Mouse (Mus musculus): ENCODE measurements at regions not wholly inside any gene's neighbourhood (a gene's known extent, or its start where the extent isn't known, plus 50 kb on each side); places are given as distances from the start of the nearest gene placed in this dataset.
A peak's percentile ranks its signal among the peaks of the same experiment; 100 is the strongest.

- DNase-seq (ENCODE audit: low spot score in 2 of 2) = no peak
Measured at GRCm38 (mm10) chr2:7840612-7841011, 331.2 kb upstream of the Celf2 start.

DNA sequence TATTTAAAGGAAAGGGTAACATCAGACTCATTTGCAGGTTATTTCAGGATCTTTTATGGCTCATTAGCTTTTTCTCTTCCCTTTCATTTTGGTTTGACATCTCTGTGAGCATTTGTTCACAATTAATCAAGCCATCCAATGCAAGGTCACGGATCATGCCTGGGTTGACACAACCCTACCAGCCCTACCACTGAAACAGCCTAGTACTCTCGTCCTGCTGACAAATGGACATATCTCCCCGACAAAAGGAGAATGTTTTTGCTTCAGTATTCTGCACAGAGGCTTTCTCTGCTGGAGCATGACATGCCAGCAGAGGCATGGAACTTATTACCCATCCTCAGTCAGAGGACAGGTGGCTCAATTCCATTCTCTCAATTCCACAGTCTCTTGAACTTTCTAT, 328.5 kb upstream of the Celf2 start:
- DNase-seq (ENCODE audit: low spot score in 2 of 2) = no peak

GRCm38 (mm10) chr2:7831239-7831638, 321.9 kb upstream of the Celf2 start:
- DNase-seq (ENCODE audit: low spot score in 2 of 2) = no peak

DNA sequence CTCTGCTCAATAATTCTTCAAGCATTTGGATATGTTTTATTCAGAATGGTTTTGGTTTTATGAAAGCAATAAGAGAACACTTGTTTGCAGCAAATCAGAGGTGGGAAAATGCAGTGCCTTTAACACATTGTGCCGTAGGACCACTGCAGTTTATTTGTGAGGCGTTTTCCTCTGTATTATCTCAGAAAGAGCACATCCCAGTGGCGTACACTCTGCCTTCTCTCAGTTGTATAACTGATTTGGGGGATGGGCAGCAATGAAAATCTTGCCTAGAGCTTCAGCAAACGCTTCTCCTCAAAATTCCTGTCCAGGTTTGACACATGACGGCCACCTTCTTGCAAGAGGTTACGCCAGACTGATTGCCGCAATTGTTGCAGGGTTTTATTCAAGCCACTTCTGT, 316.9 kb upstream of the Celf2 start:
- DNase-seq (ENCODE audit: low spot score in 2 of 2) = no peak

- DNase-seq (ENCODE audit: low spot score in 2 of 2) = no peak
Measured at GRCm38 (mm10) chr2:7796415-7796814, 287.1 kb upstream of the Celf2 start.

- no peak for DNase-seq (ENCODE audit: low spot score in 2 of 2)
Measured at GRCm38 (mm10) chr2:7792456-7793145, 283.2 kb upstream of the Celf2 start.

DNA sequence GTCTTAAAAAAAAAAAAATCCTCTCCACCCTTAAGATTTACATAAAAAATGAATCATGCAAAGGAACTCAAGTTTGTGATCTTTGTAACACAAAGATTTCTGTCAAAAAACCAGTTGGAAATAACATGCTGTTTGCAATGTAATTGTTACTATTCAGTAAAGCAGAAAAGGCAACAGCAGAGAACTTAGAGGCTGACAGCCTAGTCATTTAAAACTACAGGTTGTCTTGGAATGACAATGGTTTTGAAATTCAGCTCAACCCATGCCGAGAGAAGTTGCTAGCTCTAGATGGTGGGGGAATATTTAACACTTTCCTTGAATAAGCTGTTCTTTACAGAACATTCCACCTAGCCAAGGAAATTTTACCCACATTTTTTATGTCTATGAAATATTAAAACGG, 269.2 kb upstream of the Celf2 start:
- DNase-seq (ENCODE audit: low spot score in 2 of 2) = no peak

DNA sequence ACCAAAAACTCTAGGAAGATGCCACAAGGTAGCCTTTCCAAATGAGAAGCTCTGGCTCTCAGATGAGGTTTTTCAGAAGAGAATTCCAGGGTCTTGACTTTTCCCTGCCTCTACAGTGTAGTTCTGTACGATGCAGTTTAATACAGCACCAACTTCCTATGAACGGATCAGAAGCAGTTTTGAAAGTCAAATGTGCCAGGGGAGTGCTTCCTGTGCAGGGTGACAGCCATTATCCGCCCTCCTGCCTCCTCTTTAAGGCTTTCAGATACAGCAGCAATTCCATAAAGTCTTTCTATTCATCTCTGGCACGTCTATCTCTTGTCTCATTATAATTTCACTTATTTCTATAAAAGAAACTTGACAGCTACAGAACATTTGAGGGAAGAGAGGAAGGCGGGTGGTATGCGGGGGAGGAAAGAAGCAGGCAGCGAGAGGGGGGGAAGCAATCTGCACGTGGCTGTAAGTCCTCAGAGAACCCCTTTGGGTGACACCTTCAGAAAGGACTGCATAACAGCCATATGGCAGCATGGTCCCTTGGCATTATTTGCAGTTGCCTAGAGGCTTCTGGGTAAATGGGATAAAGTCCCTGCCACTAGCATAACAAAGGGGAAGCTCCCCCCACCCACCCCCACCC, 224.9 kb upstream of the Celf2 start:
- DNase-seq (ENCODE audit: low spot score in 2 of 2) = no peak

DNA sequence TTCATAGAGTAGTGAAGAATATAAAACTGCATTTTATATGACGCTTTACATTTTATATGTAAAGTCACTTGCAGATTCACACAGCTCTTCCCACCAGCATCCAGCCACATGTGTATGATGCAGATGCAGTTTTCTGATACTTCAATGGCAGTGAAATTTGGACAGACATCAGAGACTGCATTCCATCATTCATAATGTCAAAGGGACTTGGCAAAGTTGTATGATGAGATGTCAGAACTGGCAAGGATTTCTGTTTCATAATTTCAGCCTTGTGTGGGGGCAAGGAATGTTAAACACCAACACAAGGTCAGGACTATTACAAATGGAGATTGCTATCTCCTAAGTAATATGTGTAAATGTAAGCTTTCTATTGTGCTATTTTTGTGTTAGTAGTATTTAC, 221.6 kb upstream of the Celf2 start:
- DNase-seq (ENCODE audit: low spot score in 2 of 2) = no peak

GRCm38 (mm10) chr2:7722283-7722935, 213.0 kb upstream of the Celf2 start:
- DNase-seq (ENCODE audit: low spot score in 2 of 2) = no peak

- DNase-seq (ENCODE audit: low spot score in 2 of 2) = no peak
Measured at GRCm38 (mm10) chr2:7711046-7711445, 201.7 kb upstream of the Celf2 start.

DNA sequence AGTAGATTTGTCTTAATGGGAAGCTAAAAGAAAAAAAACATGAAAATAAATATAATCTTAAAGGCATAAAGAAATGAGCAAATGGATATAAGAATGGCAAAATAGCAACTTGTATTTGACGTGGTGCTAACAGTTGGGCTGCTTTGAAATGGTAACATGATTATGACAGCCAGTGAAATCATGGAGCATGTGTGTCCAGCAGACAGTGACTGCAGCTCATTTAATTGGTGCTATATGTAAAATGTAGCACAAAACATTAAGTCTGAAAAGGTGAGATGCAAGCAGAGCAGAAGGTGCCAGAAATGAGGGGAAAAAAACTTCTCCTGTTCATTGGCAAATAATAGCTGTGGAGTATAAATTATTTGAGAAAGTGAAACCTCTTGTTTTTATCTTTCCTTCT, 201.1 kb upstream of the Celf2 start:
- no peak for DNase-seq (ENCODE audit: low spot score in 2 of 2)

DNA sequence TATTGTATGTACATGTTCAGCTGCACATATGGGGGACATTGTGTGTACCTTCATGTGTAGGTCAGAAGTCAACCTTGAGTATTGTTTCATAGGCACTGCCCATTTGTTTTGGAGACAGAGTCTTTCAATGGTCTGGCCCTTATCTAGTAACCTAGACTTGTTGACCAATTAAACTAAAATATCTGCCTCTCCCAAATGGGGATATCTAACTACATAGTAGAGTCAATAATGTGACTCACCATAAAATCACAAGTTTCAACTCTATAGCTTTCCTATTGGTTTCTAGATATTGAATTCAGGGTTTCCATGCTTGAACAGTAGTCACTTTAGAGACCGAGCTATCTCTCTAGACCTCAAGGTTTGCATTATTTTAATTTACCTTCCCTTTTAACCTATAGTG, 174.0 kb upstream of the Celf2 start:
- DNase-seq (ENCODE audit: low spot score in 2 of 2) = no peak

GRCm38 (mm10) chr2:7640892-7641291, 131.5 kb upstream of the Celf2 start:
- DNase-seq (ENCODE audit: low spot score in 2 of 2) = no peak

GRCm38 (mm10) chr2:7622716-7623285, 113.4 kb upstream of the Celf2 start:
- DNase-seq (ENCODE audit: low spot score in 2 of 2) = no peak

GRCm38 (mm10) chr2:7619888-7620664, 110.7 kb upstream of the Celf2 start:
- DNase-seq (ENCODE audit: low spot score in 2 of 2) = peak in 1 of 2 experiments; percentile 29

GRCm38 (mm10) chr2:7578196-7578595, 68.8 kb upstream of the Celf2 start:
- no peak for DNase-seq (ENCODE audit: low spot score in 2 of 2)

All from urinary bladder, postnatal 4 days (tissue).